Mouse (Mus musculus) CH12F3 (cell line): ENCODE measurements at regions not wholly inside any gene's neighbourhood (a gene's known extent, or its start where the extent isn't known, plus 50 kb on each side); places are given as distances from the start of the nearest gene placed in this dataset.

Source experiments
- in situ Hi-C: fragments of 300-500 bp; cut with MboI; formaldehyde crosslinking; loops from 2 replicates; pipeline ENCODE4 v1.14.3; 2020; ENCODE audit warnings: low sequenced_read_pairs

DNA sequence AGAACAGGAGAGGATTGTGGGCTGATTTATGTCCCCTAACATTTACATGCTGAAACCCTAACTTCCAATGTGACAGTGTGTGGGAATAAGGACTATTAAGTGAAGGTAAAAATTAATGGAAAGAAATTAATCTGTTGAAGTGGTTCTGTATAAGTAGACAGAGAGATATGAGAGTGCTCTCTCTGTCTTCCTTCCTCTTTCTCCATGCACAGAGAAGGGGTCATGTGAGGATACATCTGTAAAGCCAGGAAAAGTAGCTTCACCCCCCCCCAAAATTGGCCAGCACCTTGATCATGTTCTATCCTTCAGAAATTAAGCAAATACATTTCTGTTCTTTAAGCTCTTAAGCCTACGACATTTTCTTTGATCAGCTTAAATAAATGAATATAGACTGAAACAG is 268.6 kb upstream of the Ccdc54 start:
- in situ Hi-C loops: no loop called here

DNA sequence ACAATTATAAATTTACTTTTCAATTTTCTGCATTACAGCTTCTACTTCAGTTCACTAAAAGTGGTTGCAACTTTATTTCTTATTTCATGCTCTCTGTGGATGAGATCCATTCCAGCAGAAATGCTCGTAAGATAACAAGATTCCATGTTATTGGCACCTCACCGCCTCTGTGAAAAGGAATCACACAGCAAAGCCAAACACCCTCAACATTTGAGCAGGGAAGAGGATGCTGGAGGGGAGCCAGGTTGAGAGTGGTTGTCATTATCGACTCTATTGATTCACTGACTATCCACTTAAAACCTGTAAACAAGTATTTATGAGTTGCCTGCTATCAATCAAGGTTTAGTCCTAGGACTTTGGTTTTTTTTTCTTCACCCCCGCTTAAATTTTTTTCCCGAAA is 261.1 kb upstream of the Ccdc54 start:
- in situ Hi-C loops: no loop called here

DNA sequence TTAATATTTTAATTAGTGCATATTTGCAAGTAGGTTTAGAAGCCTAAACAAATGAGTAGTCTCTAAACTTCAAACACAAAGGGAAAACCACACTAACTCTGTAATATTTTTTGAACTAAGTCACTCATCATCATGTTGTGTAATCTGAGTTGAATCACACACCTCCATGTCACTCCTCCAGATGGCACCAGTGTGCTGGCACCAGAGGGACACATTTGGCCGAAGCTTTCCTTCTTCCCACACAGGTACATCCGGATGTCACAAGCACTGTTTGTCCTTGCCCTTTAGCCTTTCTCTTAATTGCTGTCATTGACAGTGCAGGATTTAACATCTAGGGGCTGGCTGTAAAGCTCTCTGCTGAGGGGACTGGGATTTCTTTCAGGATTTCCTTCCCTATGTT is 256.7 kb upstream of the Ccdc54 start:
- in situ Hi-C loops: no loop called here

DNA sequence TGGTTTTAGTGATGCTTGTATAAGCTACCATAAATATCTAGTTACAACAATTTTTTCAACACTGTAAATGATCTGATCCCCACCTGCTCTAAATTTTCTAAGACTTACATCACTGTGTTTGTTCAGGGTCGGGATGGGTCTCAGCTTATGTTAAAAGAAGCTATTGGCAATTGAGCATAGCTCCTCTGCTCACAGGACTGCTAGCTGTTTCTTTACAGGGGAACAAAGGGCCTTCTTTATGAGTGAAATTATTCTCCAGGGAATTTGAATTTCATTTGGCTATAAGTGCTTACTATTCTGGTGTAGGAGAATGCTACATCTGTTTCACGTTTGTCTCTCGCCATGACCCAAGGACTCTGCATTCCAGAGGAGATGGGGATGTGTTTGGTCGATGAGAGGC is 255.6 kb upstream of the Ccdc54 start:
- in situ Hi-C loops: no loop called here

DNA sequence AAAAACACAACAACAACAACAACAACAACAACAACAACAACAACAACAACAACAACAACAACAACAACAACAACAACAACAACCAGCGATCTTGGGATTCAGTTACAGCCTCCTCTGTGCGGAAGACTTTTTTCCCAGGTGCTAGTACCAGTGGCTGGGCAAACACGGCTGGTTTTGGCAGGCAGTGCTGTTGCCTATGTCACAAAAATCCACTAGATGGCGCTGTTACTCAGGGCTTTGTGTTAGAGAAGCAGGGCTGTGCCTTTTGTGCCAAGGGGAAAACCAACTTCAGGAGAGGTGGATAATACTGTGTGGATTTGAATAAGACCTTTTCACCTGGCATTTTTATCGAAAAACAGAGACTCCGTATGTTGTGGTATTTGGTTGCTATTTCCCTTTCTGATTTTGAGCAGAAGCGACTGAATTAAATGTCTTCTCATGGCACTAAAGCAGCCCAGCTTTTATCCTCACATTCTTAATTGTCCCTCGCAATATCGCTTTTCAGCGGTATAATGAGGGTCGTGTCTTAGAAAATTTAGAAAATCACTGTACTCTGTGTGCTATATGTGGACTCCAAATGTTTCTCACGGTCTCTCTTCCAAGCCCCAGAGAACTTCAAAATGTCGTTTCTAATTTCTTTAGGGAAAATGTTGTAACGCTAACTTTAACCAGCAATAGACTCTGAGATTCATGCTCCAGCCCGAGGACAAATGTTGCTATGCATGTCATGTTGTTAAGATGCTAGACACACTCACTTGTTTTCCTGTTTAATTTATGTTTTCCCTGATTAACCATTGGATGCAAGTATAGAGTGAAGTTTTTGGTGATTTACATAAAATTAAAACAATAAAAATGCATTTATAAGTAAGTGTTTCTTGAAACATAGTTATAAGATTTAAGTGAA is 251.0 kb upstream of the Ccdc54 start:
- in situ Hi-C loops: no loop called here

DNA sequence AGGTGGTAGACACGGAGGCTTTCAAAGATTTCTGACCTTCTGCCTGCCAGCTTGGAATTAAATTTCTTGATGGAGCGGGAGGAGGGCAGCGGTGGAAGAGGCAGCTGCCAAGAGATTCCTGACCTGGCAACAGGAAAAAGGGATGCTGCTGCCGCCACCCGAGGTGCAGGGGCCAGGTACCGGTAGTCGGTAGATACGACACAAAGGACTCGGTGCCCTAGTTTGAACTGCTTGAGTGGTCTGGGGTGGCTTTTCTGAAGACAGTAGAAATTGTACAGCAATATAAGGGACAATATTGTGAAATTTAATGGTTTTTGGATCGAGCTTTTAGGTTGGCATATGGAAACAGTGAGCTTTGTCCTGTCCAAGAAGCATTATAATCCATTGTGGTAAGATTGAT is 250.3 kb upstream of the Ccdc54 start:
- in situ Hi-C loops: no loop called here

DNA sequence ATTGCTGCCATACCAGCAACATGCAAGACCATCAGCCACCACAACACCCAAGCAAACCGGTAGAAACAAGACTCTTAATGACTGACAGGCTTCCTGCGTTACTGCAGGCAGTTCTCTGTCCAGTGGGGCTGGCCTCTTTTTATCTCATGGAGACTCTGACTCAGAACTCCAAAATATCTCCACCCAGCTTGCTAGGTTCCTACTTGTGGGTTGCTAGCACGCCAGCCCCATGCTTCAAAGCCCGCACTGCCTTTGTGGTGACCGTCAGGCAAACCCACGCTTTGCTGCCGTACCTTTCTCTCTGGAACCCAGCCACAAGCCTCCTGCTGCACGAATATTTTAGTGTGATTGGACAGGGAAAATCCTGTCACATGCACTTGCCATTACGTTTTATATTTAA is 248.7 kb upstream of the Ccdc54 start:
- in situ Hi-C loops: no loop called here

DNA sequence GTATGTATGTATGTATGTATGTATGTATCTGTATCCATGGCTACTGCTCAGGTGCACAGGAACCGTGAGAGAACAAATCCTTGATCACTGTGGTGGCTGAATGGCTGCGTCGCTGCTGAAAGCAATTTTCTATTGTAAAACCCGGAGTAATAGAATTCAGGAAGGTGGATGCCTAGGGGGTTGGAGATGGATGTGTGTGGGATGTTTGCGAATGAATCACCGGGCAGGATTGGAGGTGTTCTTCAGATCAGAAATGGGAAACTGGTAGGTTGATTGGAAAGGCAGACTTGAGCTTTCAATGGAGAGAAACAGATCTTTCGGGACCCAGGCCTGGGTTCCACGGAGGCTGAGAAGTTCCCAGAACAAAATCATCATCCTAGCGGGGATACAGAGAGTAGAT is 246.5 kb upstream of the Ccdc54 start:
- in situ Hi-C loops: no loop called here

DNA sequence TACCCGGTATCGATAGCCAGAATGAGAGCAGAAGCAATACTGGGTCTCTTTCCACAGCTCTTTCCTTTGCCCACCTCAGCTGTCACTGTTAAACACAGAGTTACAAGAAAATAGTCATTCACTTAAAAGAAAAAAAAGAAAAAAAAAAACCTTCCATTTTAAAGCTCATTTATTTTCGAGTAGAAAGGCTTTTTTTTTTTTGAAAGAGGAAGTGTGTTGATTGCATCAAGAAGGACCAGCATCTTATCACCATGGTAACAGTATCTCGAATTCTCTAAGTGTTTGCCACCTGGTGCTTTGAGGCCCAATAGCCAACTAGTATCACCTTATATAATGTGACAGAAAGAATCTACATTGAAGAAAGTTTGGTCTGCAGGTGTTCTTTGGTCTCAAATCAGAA is 245.5 kb upstream of the Ccdc54 start:
- in situ Hi-C loops: no loop called here

DNA sequence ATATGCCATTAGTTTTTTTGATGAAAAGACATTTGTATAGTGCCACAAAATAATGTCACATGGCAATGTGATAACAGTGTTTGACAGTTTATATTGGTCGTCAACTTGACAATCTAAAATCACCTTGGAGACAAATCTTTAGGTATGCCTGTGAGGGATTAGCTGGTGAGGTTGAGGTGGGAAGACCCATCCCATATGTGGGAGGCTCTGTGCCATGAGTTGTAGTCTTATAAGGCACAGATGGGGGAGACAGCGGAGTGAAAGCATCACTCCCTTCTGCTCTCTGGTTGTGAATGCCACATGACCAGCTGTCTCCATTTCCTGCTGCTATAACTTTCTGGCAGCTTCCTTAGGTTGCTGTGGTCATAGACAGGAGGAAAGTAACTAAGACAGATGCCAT is 242.4 kb upstream of the Ccdc54 start:
- in situ Hi-C loops: no loop called here

DNA sequence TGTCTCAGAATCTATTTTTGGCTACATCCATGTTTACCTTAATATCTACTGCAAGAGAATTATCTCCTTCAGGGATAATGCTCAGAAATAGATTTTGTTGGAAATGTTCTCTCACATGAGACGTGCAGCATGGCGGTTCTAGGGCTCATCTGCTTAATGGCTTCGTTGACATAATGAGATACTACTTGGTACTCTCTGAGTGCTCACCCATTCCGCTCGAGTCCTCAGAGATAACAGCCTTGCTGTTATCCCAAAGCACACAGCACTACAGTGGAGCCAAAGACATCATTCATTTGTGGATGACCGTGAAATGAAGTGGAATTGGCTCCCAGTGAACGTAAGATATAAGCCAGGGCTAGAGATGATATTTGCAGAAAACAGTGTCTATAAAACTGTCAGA is 231.4 kb upstream of the Ccdc54 start:
- in situ Hi-C loops: no loop called here

DNA sequence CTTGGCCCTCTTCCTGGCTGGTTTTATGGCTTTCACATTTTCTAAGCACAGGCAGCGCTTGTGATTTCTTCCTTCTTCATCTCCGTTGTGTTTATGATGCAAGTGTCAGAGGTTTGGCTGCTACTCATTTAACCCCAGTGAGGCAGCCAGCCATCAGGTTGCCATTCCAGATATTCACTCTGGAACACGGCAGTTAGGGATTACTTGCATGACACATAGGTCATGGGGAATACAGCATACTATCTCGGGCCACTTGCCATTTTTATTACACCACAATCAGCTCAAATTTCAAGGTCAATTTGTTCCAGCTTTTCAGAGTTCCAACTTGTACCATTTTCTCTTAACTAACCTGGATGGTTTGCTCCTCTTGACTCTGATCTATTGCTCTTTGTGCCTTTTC is 223.7 kb upstream of the Ccdc54 start:
- in situ Hi-C loops: no loop called here

DNA sequence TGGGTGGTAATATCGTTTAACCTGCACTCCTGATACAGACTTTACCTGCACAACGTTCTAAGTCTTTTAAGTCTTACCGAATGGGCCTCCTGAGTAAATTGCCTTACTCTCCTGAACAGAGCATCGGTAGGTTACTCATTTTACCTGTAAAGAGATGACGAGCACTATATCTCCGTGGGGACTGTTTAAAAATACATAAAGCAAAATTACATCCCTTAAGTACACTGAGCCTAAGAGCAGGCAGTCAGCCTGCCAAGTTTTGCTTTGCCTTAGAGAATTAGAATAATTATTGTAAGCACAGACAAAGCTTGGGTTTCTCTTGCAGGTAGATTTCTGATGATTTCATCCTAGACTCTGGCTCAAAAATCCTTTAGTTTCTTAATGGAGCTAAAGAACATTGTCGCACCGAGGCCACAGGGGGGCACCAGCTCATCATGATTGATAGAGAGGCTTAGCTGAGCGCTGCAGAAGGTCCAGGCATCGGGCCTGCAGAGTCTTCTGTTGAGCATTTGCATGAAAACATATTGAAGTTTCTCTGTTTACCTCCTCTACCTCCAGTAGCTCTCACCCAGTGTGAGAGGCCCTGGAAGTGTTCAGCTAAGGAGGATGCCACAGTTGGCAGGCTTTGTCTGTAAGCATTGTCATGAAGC is 208.3 kb upstream of the Ccdc54 start:
- in situ Hi-C loops: no loop called here

DNA sequence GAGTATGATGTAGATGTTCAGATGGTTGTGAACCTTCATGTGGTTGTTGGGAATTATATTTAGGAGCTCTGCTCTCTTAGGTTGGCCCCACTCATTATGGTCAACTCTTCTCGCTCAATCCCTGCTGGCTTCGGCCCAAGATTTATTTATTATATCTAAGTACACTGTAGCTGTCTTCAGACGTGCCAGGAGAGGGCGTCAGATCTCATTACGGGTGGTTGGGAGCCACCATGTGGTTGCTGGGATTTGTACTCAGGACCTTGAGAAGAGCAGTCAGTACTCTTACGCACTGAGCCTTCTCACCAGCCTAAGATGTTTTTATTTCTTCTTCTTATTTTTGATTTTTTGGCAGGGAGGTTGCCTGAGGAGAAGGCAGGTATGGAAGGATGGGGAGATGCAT is 207.1 kb upstream of the Ccdc54 start:
- in situ Hi-C loops: no loop called here

DNA sequence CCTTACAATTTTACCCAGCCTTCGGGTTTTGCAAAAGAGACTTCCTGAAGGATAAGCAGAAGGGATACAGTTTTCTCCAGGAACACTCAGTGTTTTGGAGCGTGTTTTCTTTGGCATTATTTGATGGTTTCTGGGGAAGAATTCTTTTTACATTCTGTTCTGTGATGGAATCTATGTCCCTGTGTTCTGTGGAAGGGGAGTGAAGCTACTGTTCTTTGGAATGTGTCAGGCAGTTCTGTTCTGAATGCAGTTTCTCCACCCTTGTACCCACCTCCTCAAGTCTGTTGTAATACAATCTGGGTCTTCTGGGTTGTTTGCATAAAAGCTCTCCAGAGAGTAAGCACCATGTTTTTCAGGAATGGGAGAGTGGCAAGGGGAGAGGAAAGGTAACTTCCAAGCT is 202.0 kb upstream of the Ccdc54 start:
- in situ Hi-C loops: no loop called here

DNA sequence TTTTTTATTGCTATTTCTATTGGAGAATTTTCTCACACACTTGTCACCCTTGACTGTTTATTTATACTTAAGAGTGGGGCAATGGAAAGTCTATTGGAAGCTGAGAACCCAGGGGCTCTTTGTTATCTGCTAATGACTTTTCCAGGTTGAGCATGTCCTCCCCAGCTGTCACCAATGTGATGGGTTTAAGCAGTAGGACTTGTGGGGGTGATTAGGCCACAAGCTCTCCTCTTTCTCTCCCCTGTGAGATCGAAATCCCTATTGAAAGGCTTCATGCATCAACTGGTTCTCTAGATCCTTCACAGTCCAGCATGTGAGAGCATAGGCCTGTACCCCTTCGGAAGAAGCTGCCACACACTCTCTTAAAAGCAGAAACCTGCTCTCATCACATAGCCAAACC is 201.6 kb upstream of the Ccdc54 start:
- in situ Hi-C loops: no loop called here

DNA sequence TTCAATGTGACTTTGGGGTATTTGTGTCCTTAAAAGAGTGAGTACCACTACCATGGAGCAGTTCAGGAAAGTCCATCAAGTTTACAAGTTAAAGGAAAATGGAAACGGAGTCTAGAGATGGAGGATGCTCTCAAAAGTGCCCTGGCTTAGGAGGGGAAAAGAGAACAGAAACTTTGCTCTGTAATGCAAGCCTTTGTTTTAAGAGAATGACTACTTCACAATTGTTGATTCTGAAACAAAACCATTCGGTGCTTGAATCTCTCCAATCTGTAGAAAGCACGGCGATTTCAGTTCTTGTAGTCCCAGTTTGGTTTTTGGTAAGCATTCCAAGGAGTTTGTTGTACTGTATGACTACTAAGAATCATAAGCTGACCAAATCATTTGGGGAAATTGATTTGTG is 197.7 kb upstream of the Ccdc54 start:
- in situ Hi-C loops: no loop called here

DNA sequence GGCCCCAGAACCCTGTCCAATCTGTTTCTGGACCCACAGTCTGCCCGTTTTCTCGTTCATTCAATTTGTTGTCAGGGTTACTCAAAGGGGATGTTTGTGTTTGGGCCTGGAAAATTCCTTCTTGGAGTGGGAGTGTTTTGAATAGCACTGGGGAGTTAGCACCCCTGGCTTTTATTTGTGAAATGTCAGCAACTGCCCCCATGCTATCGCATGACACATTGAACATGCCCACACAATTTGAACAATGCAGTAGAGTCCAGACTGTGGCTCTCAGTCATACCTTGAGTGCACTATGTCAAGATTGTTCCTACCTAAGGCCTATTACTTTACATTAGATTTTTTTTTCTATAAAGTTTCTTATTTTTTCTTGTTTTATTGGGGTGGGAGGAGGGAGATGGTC is 195.2 kb upstream of the Ccdc54 start:
- in situ Hi-C loops: no loop called here

DNA sequence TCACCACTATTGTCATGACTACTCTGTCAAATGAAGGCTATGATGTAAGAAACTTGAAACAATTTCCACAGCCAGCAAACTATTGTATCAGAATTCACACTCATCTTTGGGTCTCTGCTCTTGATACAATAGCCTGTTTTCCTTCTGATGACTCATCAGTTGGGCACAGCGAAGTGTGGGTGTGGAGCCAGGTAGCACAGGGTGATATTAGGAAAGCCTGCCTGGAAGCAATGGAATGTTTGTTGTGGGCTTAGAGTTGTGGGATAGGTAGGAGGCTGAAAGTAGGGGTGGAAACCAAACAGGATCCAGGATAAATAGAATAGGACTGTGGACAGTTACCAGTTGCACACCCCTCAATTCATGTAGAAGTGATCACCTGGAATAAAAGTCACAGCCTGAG is 194.4 kb upstream of the Ccdc54 start:
- in situ Hi-C loops: no loop called here

DNA sequence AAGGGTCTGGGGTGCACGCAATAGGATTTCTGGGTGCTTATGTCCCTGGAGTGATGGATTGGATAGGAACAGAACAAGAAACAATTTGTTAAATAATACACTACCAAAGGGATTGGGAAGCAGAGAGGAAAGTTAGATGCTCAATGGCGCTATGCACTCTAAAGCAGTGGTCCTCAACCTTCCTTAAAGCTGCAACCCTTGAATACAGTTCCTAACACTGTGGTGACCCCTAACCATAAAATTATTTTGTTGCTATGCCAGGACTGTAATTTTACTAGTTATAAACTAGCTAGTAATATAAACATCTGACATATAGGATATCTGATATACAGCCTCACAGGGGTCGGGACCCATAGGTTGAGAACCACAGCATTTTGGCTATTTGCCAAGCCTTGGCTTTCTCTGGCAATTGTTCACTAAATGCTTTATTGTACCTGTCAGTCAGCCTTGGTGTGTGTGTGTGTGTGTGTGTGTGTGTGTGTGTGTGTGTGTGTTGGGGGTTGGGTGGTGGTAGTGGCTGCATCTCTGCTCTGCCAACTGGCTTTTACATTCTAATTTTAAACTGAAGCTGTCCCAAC is 193.8 kb upstream of the Ccdc54 start:
- in situ Hi-C loops: no loop called here

DNA sequence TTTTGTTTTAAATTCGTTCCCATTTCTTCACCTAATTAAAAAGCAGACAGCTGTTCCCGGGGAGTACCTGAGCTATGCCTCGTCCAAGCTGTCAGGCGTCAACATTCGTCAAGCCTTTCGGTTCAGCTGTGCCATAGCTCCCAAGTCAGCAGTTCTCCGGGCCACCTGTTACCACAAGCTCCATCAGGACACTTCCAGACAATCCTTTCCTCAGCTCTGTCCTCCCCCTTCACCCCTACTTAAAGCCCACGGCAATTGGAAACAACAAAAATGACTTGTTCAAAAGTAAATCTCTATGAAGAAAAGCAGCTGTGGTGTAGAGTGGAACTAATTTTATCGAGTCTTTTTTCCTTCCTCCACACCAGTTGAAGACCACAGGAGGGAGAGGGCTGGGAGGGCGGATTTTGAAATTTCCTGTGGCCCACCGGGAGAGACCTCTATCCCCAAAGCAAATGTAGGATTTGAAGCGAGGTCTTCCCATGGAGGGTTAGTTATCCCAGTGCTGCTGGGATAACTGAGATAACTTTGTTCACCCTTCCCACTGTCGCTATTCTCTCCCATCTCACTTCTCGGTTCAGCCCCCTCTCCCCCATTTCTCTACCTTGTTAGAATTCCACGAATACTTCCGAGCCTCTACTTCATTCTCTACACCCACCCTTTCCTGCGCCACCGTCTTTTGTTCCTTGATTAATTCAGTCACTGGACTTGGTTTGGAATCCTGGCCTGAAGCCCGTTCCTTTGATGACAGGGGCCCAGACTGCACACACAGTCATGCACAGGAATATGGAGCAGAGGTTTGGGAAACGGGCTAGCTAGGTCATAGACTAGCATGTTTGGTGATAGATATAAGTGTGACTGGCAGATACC is 193.1 kb upstream of the Ccdc54 start:
- in situ Hi-C loops: no loop called here
